Mouse (Mus musculus) intestine, embryonic 15.5 days (tissue): ENCODE data around the gene Tnfsf9. TPM values are rescaled to one million over a fixed set of nuclear protein-coding genes. Genes with fewer than 3 reads are reported as not detected.

Experiments
- ATAC-seq: fragments of 200-750 bp; cut with Nextera tagmentation; 2 replicates; pipeline ENCODE4 v1.8.0; 2017; ENCODE audit warnings: moderate TSS enrichment, moderate library complexity
- H3K27ac ChIP-seq: fragments of 300-500 bp; sonication (generic); 2 replicates; pipeline ENCODE4 v1.5.1; 2015; ENCODE audit warnings: mild to moderate bottlenecking, inconsistent platforms
- H3K27me3 ChIP-seq: fragments of 300-500 bp; sonication (generic); replicated peaks from 2 replicates; pipeline ENCODE4 v1.6.1; 2015; ENCODE audit warnings: inconsistent platforms
- H3K36me3 ChIP-seq: fragments of 300-500 bp; sonication (generic); 2 replicates; pipeline ENCODE4 v1.6.1; 2015; ENCODE audit warnings: inconsistent platforms
- H3K4me1 ChIP-seq: fragments of 300-500 bp; sonication (generic); replicated peaks from 2 replicates; pipeline ENCODE4 v1.6.1; 2015; ENCODE audit warnings: inconsistent platforms
- H3K4me2 ChIP-seq: fragments of 300-500 bp; sonication (generic); replicated peaks from 2 replicates; pipeline ENCODE4 v1.6.1; 2015; ENCODE audit warnings: mild to moderate bottlenecking, inconsistent platforms
- H3K4me3 ChIP-seq: fragments of 300-500 bp; sonication (generic); replicated peaks from 2 replicates; pipeline ENCODE4 v1.5.1; 2015; ENCODE audit warnings: inconsistent platforms
- H3K9ac ChIP-seq: fragments of 300-500 bp; sonication (generic); 2 replicates; pipeline ENCODE4 v1.6.1; 2015; ENCODE audit warnings: inconsistent platforms
- H3K9me3 ChIP-seq: fragments of 300-500 bp; sonication (generic); 2 replicates; pipeline ENCODE4 v1.6.1; 2016; ENCODE audit warnings: inconsistent platforms
- WGBS: fragments of 180-500 bp; shearing (Covaris S2); methylation state at CpG from one replicate; pipeline ENCODE4 v1.1.7; 2015; 5-methylcytosine and 5-hydroxymethylcytosine counted together
- polyA plus RNA-seq: library from polyadenylated mRNA; unstranded; fragments of >200 nt; fragmentation: Nextera tagmentation; extraction: Ambion mirVana; gene quantifications from 2 replicates; pipeline ENCODE4 v1.2.1, GENCODE M21; 2015

Gene Tnfsf9
- polyA plus RNA-seq, 1 experiment from 2014 or later, result 8.3 TPM

DNA sequence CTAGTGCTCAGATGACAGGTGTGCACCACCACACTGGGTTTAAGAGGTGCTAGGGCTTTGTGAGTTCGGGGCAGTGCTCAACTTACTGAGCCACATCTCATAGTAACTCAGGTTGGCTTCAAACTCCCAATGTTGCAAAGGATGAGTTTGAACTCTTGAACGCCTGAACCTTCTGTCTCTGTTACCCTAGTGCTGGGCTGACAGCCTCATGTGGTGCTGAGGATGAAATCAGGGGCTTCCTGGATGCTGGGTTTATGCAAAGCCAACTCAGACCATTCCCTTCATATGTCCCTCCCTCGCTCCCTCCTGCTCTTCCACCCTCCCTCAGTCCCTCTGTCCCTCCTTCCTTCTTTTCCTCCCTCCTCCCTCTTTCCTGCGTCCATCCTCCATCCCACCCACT lies 43.2 kb downstream of the Tnfsf9 start:
- no peaks in the 10 kb centered on the region for H3K36me3 ChIP-seq
- no peak for ATAC-seq
- H3K27ac ChIP-seq, result no peak overlapping the region
- 0 out of 2 replicates have a peak, but pooled peaks cover 3% of the 10 kb centered on the region for H3K4me1 ChIP-seq
- H3K4me3 ChIP-seq, result no peak overlapping the region
- peaks cover 33% of the 10 kb centered on the region for H3K27me3 ChIP-seq
- no peaks in the 10 kb centered on the region for H3K9me3 ChIP-seq
- no peak overlapping the region for H3K4me2 ChIP-seq
- WGBS, result 71% methylated on average over 4 of the region's 4 CpGs
- H3K9ac ChIP-seq, result no peak overlapping the region

DNA sequence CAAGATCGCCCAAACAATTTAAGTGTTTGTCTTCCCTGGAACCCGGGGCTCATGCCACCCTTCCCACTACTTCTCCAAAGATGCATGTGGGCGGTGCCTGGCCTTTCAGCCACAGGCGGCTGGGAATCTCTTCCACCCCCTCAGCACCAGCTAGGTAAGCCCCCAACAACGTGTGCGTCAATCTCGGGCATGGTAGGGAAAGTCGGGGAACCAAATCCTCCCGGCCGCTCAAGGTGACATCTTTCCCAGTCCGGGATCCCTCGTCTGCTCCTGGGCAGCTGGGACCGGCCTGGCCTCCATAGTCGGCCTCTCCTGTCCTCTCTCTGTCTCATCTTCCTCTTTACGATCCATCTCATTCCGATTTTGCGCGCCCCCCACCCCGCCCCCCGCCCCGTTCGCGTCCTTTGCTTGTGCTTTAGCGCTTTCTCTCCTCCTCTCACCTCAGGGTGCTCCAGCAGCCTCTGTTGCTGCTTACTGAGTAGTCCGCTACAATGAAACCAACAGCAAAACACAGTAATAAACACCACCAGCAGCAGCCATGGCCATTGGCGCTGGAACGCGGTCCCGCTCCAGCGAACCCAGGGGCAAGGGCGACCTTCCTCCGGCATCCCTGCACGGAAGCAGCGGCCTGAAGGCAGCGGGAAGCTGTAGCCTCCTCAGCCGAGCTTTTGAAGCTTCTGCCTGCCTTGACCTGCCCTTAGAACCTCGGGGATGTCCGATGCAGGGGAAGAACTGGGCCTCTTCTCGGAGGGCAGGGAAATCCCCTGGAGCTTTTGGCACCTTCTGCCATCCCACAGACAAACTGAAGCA lies 44.1 kb downstream of the Tnfsf9 start, which contains the start of gene Cd70:
Gene Cd70 (minus strand): TSS at position 784 of the 810 bp plus-strand sequence.
- Histone ChIP-seq H3K27me3 (peaks cover 33% of the 10 kb centered on the region), H3K27ac (no peak within 1 kb of the TSS), H3K4me1 (0 out of 2 replicates have a peak, but pooled peaks cover 3% of the 10 kb centered on the region), H3K9me3 (no peaks in the 10 kb centered on the region), H3K4me2 (peak within 1 kb of the TSS; percentile 57), H3K36me3 (no peaks in the 10 kb centered on the region), H3K4me3 (peak within 1 kb of the TSS; percentile 24), H3K9ac (peak within 1 kb of the TSS; percentile 17; the same call in 1 of the 2 replicates)
- 4% methylated on average over 39 of the region's 39 CpGs for WGBS
- ATAC-seq, result no peak

DNA sequence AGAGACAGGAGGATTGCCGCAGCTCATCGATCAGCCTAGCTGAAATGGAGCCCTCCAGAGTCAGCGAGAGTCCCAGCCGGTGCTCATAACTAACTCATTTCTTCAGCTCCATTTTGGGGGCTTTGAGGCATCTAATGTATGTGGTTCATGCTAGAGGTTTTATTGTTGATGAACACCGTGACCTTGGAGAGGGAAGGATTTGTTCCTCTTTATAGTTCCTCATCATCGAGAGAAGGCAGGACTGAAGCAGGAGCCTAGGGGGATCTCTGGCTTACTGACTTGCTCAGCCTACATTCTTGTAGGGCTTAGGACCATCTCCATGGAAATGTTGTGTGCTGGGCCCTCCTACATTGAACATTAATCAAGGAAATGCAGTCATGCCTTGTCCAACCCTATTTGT lies 47.9 kb downstream of the Tnfsf9 start:
- Histone ChIP-seq H3K9me3 (no peaks in the 10 kb centered on the region), H3K27ac (no peak overlapping the region), H3K9ac (no peak overlapping the region), H3K36me3 (no peaks in the 10 kb centered on the region), H3K4me3 (no peak overlapping the region), H3K27me3 (peaks cover 26% of the 10 kb centered on the region), H3K4me2 (no peak overlapping the region), H3K4me1 (0 out of 2 replicates have a peak, but pooled peaks cover 3% of the 10 kb centered on the region)
- no peak for ATAC-seq
- WGBS, result 91% methylated on average over 6 of the region's 6 CpGs

DNA sequence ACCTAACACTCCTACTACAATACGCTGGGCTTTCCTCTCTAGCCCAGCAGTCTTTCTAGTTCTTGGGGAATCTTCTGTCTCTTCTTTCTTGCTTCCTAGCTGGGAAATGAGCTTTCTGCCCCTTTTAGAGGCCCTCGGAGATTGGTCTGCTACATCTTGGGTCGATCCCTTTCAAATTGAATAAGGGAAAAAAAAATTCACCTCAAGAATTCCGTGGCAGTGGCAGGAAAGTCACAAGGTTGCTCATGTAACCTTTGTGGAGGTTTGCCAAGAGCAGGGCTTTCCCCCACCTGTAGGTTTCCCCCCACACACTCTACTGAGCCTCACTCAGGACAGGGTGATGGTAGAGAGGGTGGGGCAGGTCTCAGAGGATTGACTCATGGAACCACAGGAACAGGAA lies 48.7 kb downstream of the Tnfsf9 start:
- Histone ChIP-seq H3K27me3 (peaks cover 19% of the 10 kb centered on the region), H3K4me2 (no peak overlapping the region), H3K36me3 (no peaks in the 10 kb centered on the region), H3K27ac (no peak overlapping the region), H3K4me3 (no peak overlapping the region), H3K4me1 (0 out of 2 replicates have a peak, but pooled peaks cover 3% of the 10 kb centered on the region), H3K9me3 (no peaks in the 10 kb centered on the region), H3K9ac (no peak overlapping the region)
- WGBS, result 86% methylated on average over 4 of the region's 4 CpGs
- no peak for ATAC-seq

Other genes with a start within 250 kb of the Tnfsf9 start
- gene Acsbg2, start 230.9 kb upstream of the Tnfsf9 start, polyA plus RNA-seq, result not detected in 2 replicates
- gene 1700061G19Rik, start 229.8 kb upstream of the Tnfsf9 start, polyA plus RNA-seq, result 0.15 and 0.19 TPM in 2 replicates
- 39.9 and 40.2 TPM in 2 replicates for gene Mllt1, start 169.9 kb upstream of the Tnfsf9 start, polyA plus RNA-seq
- gene Acer1, start 123.2 kb upstream of the Tnfsf9 start, polyA plus RNA-seq, result 0.46 and 1.00 TPM in 2 replicates
- 149 and 166 TPM in 2 replicates for gene Clpp, start 115.0 kb upstream of the Tnfsf9 start, polyA plus RNA-seq
- gene Alkbh7, start 108.0 kb upstream of the Tnfsf9 start, polyA plus RNA-seq, result 41.1 and 42.4 TPM in 2 replicates
- gene Pspn, start 105.3 kb upstream of the Tnfsf9 start, polyA plus RNA-seq, result 0.45 TPM in 1 of 2 replicates, not detected in the other
- 60.0 and 61.8 TPM in 2 replicates for gene Gtf2f1, start 94.0 kb upstream of the Tnfsf9 start, polyA plus RNA-seq
- 0.24 and 0.42 TPM in 2 replicates for gene Gm17949, start 93.9 kb upstream of the Tnfsf9 start, polyA plus RNA-seq
- gene Khsrp, start 73.8 kb upstream of the Tnfsf9 start, polyA plus RNA-seq, result 37.5 and 38.9 TPM in 2 replicates
- not detected in 2 replicates for gene Slc25a41, start 63.7 kb upstream of the Tnfsf9 start, polyA plus RNA-seq
- gene Crb3, start 46.2 kb upstream of the Tnfsf9 start, polyA plus RNA-seq, result 90.2 and 91.6 TPM in 2 replicates
- gene Slc25a23, start 45.5 kb upstream of the Tnfsf9 start, polyA plus RNA-seq, result 7.8 and 8.8 TPM in 2 replicates
- gene Dennd1c, start 26.8 kb upstream of the Tnfsf9 start, polyA plus RNA-seq, result 6.5 and 6.7 TPM in 2 replicates
- 24.2 and 27.1 TPM in 2 replicates for gene Tubb4a, start 17.5 kb upstream of the Tnfsf9 start, polyA plus RNA-seq
- gene Cd70, start 44.5 kb downstream of the Tnfsf9 start, polyA plus RNA-seq, result 0.23 TPM in 1 of 2 replicates, not detected in the other
- gene Tnfsf14, start 88.9 kb downstream of the Tnfsf9 start, polyA plus RNA-seq, result 0.23 and 0.29 TPM in 2 replicates
- 4.3 and 7.7 TPM in 2 replicates for gene C3, start 122.8 kb downstream of the Tnfsf9 start, polyA plus RNA-seq
- gene Gpr108, start 143.1 kb downstream of the Tnfsf9 start, polyA plus RNA-seq, result 32.6 and 34.7 TPM in 2 replicates
- 45.2 and 46.1 TPM in 2 replicates for gene Trip10, start 144.1 kb downstream of the Tnfsf9 start, polyA plus RNA-seq
- 3.2 TPM in 2 replicates for gene Vav1, start 173.8 kb downstream of the Tnfsf9 start, polyA plus RNA-seq